Mouse (Mus musculus): Measurements from ENCODE around the gene Ebf1. TPM values are rescaled to one million over a fixed set of nuclear protein-coding genes. Genes with fewer than 3 reads are reported as not detected.

Gene Ebf1
- polyA plus RNA-seq, 1 experiment: 2.8 TPM

GRCm38 (mm10) chr11:44696539-44697201 is 79.6 kb downstream of the Ebf1 start:
- WGBS: 24% methylated on average over 16 of the region's 16 CpGs
- no peak for DNase-seq (ENCODE audit: low read depth, low spot score)

GRCm38 (mm10) chr11:44700181-44700580 is 83.1 kb downstream of the Ebf1 start:
- DNase-seq (ENCODE audit: low read depth, low spot score): no peak

GRCm38 (mm10) chr11:44701221-44701810 is 84.2 kb downstream of the Ebf1 start:
- DNase-seq (ENCODE audit: low read depth, low spot score): no peak
- 61% methylated on average over 11 of the region's 11 CpGs for WGBS

More at GRCm38 (mm10) chr11:44700181-44700580, 83.1 kb downstream of the Ebf1 start:
- 54% methylated on average over 4 of the region's 4 CpGs for WGBS

GRCm38 (mm10) chr11:44701864-44702263 is 84.7 kb downstream of the Ebf1 start:
- DNase-seq (ENCODE audit: low read depth, low spot score): no peak
- WGBS: 40% methylated on average over 1 of the region's 1 CpGs

- WGBS: 86% methylated on average over 8 of the region's 8 CpGs
- DNase-seq (ENCODE audit: low read depth, low spot score): no peak
Observed at GRCm38 (mm10) chr11:44702716-44703486, 85.8 kb downstream of the Ebf1 start.

GRCm38 (mm10) chr11:44703951-44704350 is 86.8 kb downstream of the Ebf1 start:
- 94% methylated on average over 5 of the region's 5 CpGs for WGBS
- DNase-seq (ENCODE audit: low read depth, low spot score): no peak

GRCm38 (mm10) chr11:44705811-44706210 is 88.7 kb downstream of the Ebf1 start:
- 96% methylated on average over 1 of the region's 1 CpGs for WGBS
- no peak for DNase-seq (ENCODE audit: low read depth, low spot score)

GRCm38 (mm10) chr11:44706386-44706785 is 89.3 kb downstream of the Ebf1 start:
- DNase-seq (ENCODE audit: low read depth, low spot score): no peak
- WGBS: 77% methylated on average over 2 of the region's 2 CpGs

- 28% methylated on average over 13 of the region's 13 CpGs for WGBS
- DNase-seq (ENCODE audit: low read depth, low spot score): no peak
Observed at GRCm38 (mm10) chr11:44707381-44708289, 90.5 kb downstream of the Ebf1 start.

- WGBS: 72% methylated on average over 6 of the region's 6 CpGs
- no peak for DNase-seq (ENCODE audit: low read depth, low spot score)
Observed at GRCm38 (mm10) chr11:44708290-44708685, 91.2 kb downstream of the Ebf1 start.

GRCm38 (mm10) chr11:44709073-44709618 is 92.0 kb downstream of the Ebf1 start:
- no peak for DNase-seq (ENCODE audit: low read depth, low spot score)

- WGBS: 76% methylated on average over 6 of the region's 6 CpGs
- DNase-seq (ENCODE audit: low read depth, low spot score): no peak
Observed at GRCm38 (mm10) chr11:44709869-44710460, 92.8 kb downstream of the Ebf1 start.

GRCm38 (mm10) chr11:44710861-44711260 is 93.7 kb downstream of the Ebf1 start:
- no peak for DNase-seq (ENCODE audit: low read depth, low spot score)

- WGBS: 83% methylated on average over 5 of the region's 5 CpGs
- DNase-seq (ENCODE audit: low read depth, low spot score): no peak
Observed at GRCm38 (mm10) chr11:44714188-44714587, 97.1 kb downstream of the Ebf1 start.

- no peak for DNase-seq (ENCODE audit: low read depth, low spot score)
- WGBS: 62% methylated on average over 4 of the region's 4 CpGs
Observed at GRCm38 (mm10) chr11:44715776-44716175, 98.7 kb downstream of the Ebf1 start.

- DNase-seq (ENCODE audit: low read depth, low spot score): no peak
- 57% methylated on average over 6 of the region's 6 CpGs for WGBS
Observed at GRCm38 (mm10) chr11:44716928-44717327, 99.8 kb downstream of the Ebf1 start.

- DNase-seq (ENCODE audit: low read depth, low spot score): no peak
- 65% methylated on average over 7 of the region's 7 CpGs for WGBS
Observed at GRCm38 (mm10) chr11:44717636-44718035, 100.5 kb downstream of the Ebf1 start.

- 85% methylated on average over 4 of the region's 4 CpGs for WGBS
- DNase-seq (ENCODE audit: low read depth, low spot score): no peak
Observed at GRCm38 (mm10) chr11:44721976-44722375, 104.9 kb downstream of the Ebf1 start.

GRCm38 (mm10) chr11:44723950-44724502 is 106.9 kb downstream of the Ebf1 start:
- 74% methylated on average over 6 of the region's 6 CpGs for WGBS
- no peak for DNase-seq (ENCODE audit: low read depth, low spot score)

Measured in large intestine, adult 2 months (tissue).